10 mouse cellular contexts compared by ENCODE assay signal in the genomic region with DNA sequence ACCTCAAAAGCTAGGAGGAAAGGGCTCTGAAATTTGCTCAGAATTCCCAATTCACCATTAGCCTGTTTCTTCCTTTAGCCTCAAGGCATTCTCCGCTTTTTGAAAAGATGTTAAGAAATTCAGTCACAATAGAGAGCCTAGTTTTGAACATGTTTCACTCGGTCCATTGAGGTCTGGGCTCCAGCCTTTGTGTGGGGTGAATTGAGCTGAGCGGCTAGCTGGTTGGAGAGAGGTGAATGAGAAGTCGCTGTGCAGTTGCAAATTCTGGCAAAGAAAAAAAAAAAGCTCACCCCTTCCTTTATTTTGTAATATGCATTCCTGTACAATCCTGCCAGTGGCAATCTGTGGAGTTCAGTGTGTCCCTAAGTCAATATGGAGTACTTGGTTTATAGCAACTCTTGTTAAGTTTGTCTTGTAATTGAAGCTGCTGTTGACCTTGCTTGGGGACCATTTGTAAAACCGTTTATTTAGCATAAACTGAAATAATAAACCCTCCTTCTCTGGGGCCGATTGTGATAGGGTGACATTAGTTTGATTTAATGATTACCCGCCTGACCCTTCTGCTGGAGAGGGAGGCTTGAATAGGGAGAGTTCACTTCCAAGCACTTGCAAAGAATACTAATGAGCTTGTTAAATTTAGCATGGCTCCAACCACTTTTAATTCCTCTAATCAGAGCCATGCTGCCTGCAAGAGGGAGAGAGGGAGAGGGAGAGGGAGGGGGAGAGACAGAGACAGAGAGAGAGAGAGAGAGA.
DNase-seq lines count a peak whose midpoint lies in the region; ATAC-seq lines count a peak whose summit lies in the region.
"Had no signal": no experiment of that assay in that cellular context is flagged by ENCODE, and none has a peak within 500 bp of the region (broad histone marks: within the 10 kb centered on the region; RNA-seq: fewer than 3 reads in every experiment).

No protein-coding gene starts in this region.

- no peaks in the 10 kb centered on the region for H3K27me3 ChIP-seq in forebrain, embryonic 13.5 days
- H3K27me3 ChIP-seq in limb, embryonic 12.5 days: no peaks in the 10 kb centered on the region
- no peaks in the 10 kb centered on the region for H3K27me3 ChIP-seq in neural tube, embryonic 15.5 days (replicated peaks)
- no peaks in the 10 kb centered on the region for H3K27me3 ChIP-seq in intestine, embryonic 15.5 days (replicated peaks)

- peak overlapping the region; percentile 45 for H3K4me2 ChIP-seq in forebrain, embryonic 13.5 days
- H3K4me2 ChIP-seq in limb, embryonic 12.5 days: 0 out of 2 replicates have a peak overlapping the region, but pooled peaks have one; percentile 17
- H3K4me2 ChIP-seq in neural tube, embryonic 15.5 days: no peak overlapping the region; the same call in 1 of the 2 replicates
- H3K4me2 ChIP-seq in intestine, embryonic 15.5 days (replicated peaks): no peak overlapping the region

- peak overlapping the region; percentile 89 for H3K27ac ChIP-seq in forebrain, embryonic 13.5 days
- peak overlapping the region; percentile 67 for H3K27ac ChIP-seq in limb, embryonic 12.5 days
- H3K27ac ChIP-seq in neural tube, embryonic 15.5 days (replicated peaks): no peak overlapping the region; the same call in 1 of the 2 replicates
- no peak overlapping the region for H3K27ac ChIP-seq in intestine, embryonic 15.5 days

- no peaks in the 10 kb centered on the region for H3K36me3 ChIP-seq in forebrain, embryonic 13.5 days (ENCODE audit: poor library complexity, severe bottlenecking)
- peaks cover 5% of the 10 kb centered on the region for H3K36me3 ChIP-seq in limb, embryonic 12.5 days
- H3K36me3 ChIP-seq in neural tube, embryonic 15.5 days: no peaks in the 10 kb centered on the region
- H3K36me3 ChIP-seq in intestine, embryonic 15.5 days: no peaks in the 10 kb centered on the region
- H3K36me3 ChIP-seq: G1E had no signal

- H3K4me1 ChIP-seq in forebrain, embryonic 13.5 days: peaks cover 95% of the 10 kb centered on the region
- H3K4me1 ChIP-seq in limb, embryonic 12.5 days (replicated peaks): peaks cover 86% of the 10 kb centered on the region
- H3K4me1 ChIP-seq in neural tube, embryonic 15.5 days: peaks cover 39% of the 10 kb centered on the region
- peaks cover 11% of the 10 kb centered on the region; the same call in 1 of the 2 replicates for H3K4me1 ChIP-seq in intestine, embryonic 15.5 days (replicated peaks)

- DNase-seq in lung, postnatal 25 days (ENCODE audit: low spot score): peak; percentile 36
- no peak for DNase-seq in lung, postnatal 4 days
- DNase-seq in cerebellum, postnatal 4 days (ENCODE audit: low spot score in 2 of 2): no peak
- DNase-seq in spleen, adult 12 weeks (ENCODE audit: low spot score): no peak

- WGBS in forebrain, embryonic 13.5 days: 3% methylated on average over 7 of the region's 7 CpGs
- 19% methylated on average over 7 of the region's 7 CpGs for WGBS in limb, embryonic 12.5 days
- WGBS in neural tube, embryonic 15.5 days: 13% methylated on average over 7 of the region's 7 CpGs
- WGBS in intestine, embryonic 15.5 days: 46% methylated on average over 7 of the region's 7 CpGs

- no peaks in the 10 kb centered on the region for H3K9me3 ChIP-seq in forebrain, embryonic 13.5 days (replicated peaks)
- H3K9me3 ChIP-seq in limb, embryonic 12.5 days: no peaks in the 10 kb centered on the region
- no peaks in the 10 kb centered on the region for H3K9me3 ChIP-seq in neural tube, embryonic 15.5 days (replicated peaks)
- H3K9me3 ChIP-seq in intestine, embryonic 15.5 days: no peaks in the 10 kb centered on the region
- H3K9me3 ChIP-seq: G1E had no signal

- ATAC-seq in forebrain, embryonic 13.5 days: peak; percentile 84
- ATAC-seq in limb, embryonic 12.5 days (ENCODE audit: insufficient number of reproducible peaks, insufficient read depth, low FRiP score, low TSS enrichment, low read depth): peak; percentile 52; the same call in 1 of the 2 replicates
- ATAC-seq in neural tube, embryonic 15.5 days (ENCODE audit: low FRiP score): peak; percentile 72
- no peak for ATAC-seq in intestine, embryonic 15.5 days
- ATAC-seq: intestine, postnatal 0 days had no signal

- H3K9ac ChIP-seq in forebrain, embryonic 13.5 days: no peak overlapping the region
- no peak overlapping the region for H3K9ac ChIP-seq in limb, embryonic 12.5 days (replicated peaks)
- H3K9ac ChIP-seq in neural tube, embryonic 15.5 days (replicated peaks): no peak overlapping the region
- no peak overlapping the region for H3K9ac ChIP-seq in intestine, embryonic 15.5 days

- H3K4me3 ChIP-seq in forebrain, embryonic 13.5 days: no peak overlapping the region
- H3K4me3 ChIP-seq in limb, embryonic 12.5 days (replicated peaks): no peak overlapping the region
- no peak overlapping the region for H3K4me3 ChIP-seq in neural tube, embryonic 15.5 days (replicated peaks)
- H3K4me3 ChIP-seq in intestine, embryonic 15.5 days (replicated peaks): no peak overlapping the region

Comparison
In these comparisons a context has a peak if more than half of its experiments do, and no peak if none do; other contexts are left out.
1. H3K27ac ChIP-seq: peak in forebrain, embryonic 13.5 days (single experiment) and limb, embryonic 12.5 days (single experiment); none in neural tube, embryonic 15.5 days (single experiment) and intestine, embryonic 15.5 days (single experiment).
2. H3K4me2 ChIP-seq: peak in forebrain, embryonic 13.5 days (single experiment) and limb, embryonic 12.5 days (single experiment); none in neural tube, embryonic 15.5 days (single experiment) and intestine, embryonic 15.5 days (single experiment).